Mouse (Mus musculus): ENCODE data around the gene Hif1an.

GRCm38 (mm10) chr19:44514521-44515451 lies 47.9 kb upstream of the Hif1an start:
- TF ChIP-seq CTCF (IDR thresholded peaks at IDR 0.05; ENCODE audit: low read depth, low read length) (no peak), POLR2A (IDR thresholded peaks at IDR 0.05; ENCODE audit: extremely low read depth, insufficient read depth, low read length) (no peak)
